Mouse (Mus musculus) intestine, embryonic 14.5 days (tissue): ENCODE data around the gene Mef2c. TPM values are rescaled to one million over a fixed set of nuclear protein-coding genes. Genes with fewer than 3 reads are reported as not detected.

Experiments
- ATAC-seq: fragments of 200-750 bp; cut with Nextera tagmentation; replicated peaks from 2 replicates; pipeline ENCODE4 v1.8.0; 2017; ENCODE audit warnings: low read depth, moderate number of reproducible peaks, moderate TSS enrichment, moderate library complexity; ENCODE audit not compliant: low FRiP score, low TSS enrichment
- DNase-seq: peaks from one replicate; pipeline ENCODE4 v3.0.0-alpha.2; 2018; ENCODE audit warnings: low spot score
- H3K27ac ChIP-seq: fragments of 300-500 bp; sonication (generic); 2 replicates; pipeline ENCODE4 v1.5.1; 2014; ENCODE audit warnings: low read depth, mild to moderate bottlenecking, control low read depth
- H3K27me3 ChIP-seq: fragments of 300-500 bp; sonication (generic); replicated peaks from 2 replicates; pipeline ENCODE4 v1.6.1; 2014; ENCODE audit warnings: low read length, control low read depth; ENCODE audit not compliant: control insufficient read depth, insufficient read depth
- H3K36me3 ChIP-seq: fragments of 300-500 bp; sonication (generic); 2 replicates; pipeline ENCODE4 v1.6.1; 2014; ENCODE audit warnings: low read length, control low read depth; ENCODE audit not compliant: control insufficient read depth, insufficient read depth
- H3K4me1 ChIP-seq: fragments of 300-500 bp; sonication (generic); replicated peaks from 2 replicates; pipeline ENCODE4 v1.6.1; 2014; ENCODE audit warnings: low read length, control low read depth, mixed read lengths; ENCODE audit not compliant: control insufficient read depth, insufficient read depth
- H3K4me2 ChIP-seq: fragments of 300-500 bp; sonication (generic); 2 replicates; pipeline ENCODE4 v1.6.1; 2014; ENCODE audit warnings: low read length
- H3K4me3 ChIP-seq: fragments of 300-500 bp; sonication (generic); 2 replicates; pipeline ENCODE4 v1.5.1; 2014; ENCODE audit warnings: low read depth, low read length, control low read depth, mixed read lengths
- H3K9ac ChIP-seq: fragments of 300-500 bp; sonication (generic); 2 replicates; pipeline ENCODE4 v1.6.1; 2014; ENCODE audit warnings: mild to moderate bottlenecking, low read length
- H3K9me3 ChIP-seq: fragments of 300-500 bp; sonication (generic); 2 replicates; pipeline ENCODE4 v1.6.1; 2016; ENCODE audit warnings: low read length, control low read depth; ENCODE audit not compliant: control insufficient read depth
- WGBS: fragments of 180-500 bp; shearing (Covaris S2); extraction: QIAGEN DNeasy Blood & Tissue Kit; methylation state at CpG from one replicate; pipeline ENCODE4 v1.1.7; 2014; 5-methylcytosine and 5-hydroxymethylcytosine counted together
- polyA plus RNA-seq: library from polyadenylated mRNA; unstranded; fragments of >200 nt; fragmentation: Nextera tagmentation; extraction: Ambion mirVana; gene quantifications from 2 replicates; pipeline ENCODE4 v1.2.1, GENCODE M21; 2014

The Mef2c gene
- polyA plus RNA-seq, 1 experiment from 2014 or later: 42.8 TPM

DNA sequence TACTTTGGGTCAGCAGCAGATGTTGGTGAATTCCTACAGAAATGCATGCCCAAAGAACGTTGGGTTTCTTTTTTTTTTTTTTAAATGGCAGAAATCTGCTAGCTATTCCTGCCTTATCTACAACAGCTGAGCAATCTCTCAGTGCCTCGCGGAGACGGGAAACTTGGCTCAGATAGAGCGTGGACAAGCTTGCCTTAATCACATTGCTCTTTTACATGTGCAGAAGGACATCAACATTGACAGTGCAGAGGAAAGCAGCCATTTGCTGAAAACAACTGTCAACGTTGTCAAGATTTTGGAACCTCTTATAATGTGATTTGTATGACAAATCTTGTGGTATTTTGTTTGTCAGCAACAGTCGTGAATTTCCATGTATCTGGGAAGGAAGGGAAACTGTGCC is 22.5 kb upstream of the Mef2c start:
- DNase-seq (no peak), ATAC-seq (no peak)
- Histone ChIP-seq H3K9me3 (no peaks in the 10 kb centered on the region), H3K4me1 (no peaks in the 10 kb centered on the region), H3K36me3 (no peaks in the 10 kb centered on the region), H3K27me3 (no peaks in the 10 kb centered on the region), H3K4me3 (no peak overlapping the region), H3K9ac (no peak overlapping the region), H3K27ac (no peak overlapping the region), H3K4me2 (no peak overlapping the region)
- WGBS: 69% methylated on average over 7 of the region's 7 CpGs

DNA sequence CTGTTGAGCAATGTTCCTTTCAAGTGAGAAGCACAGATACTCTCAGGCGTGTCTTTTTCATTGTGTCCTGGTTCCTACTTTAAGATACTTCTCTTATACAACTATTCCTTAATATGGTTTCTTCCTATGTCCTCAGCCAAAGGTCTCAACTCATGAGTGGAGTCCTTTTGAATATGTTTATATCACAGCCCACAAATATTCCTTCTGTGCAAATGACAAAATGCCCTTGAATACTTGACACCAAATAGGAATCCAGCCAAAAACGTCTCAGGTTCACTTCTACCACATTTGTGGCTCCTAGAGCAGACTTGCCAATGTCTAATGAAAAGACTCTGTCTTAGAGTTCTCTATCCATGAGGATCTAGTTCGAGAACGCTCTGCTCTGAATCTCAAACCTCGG is 21.7 kb upstream of the Mef2c start:
- ATAC-seq (no peak), DNase-seq (no peak)
- WGBS: 78% methylated on average over 5 of the region's 5 CpGs

DNA sequence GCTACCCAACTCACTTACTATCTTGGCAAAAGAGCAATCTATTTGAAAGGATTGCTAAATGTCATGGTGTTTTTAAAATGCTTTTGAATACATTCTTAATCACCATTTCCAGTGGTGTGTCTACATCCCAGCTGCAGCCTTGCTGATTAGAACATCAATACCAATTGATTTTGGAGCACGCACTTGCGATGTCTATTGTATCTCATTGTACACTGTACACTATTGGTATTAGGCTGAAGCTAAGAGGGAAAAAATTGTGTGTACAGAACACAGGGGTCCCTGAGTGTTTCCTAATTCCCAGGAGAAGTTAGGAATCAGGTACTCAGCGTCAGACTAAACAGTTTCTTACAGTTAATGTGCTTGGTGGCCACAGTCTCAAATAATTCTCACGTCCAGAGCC is 19.6 kb upstream of the Mef2c start:
- Histone ChIP-seq H3K4me2 (no peak overlapping the region), H3K4me1 (no peaks in the 10 kb centered on the region), H3K9ac (no peak overlapping the region), H3K27ac (no peak overlapping the region), H3K9me3 (no peaks in the 10 kb centered on the region), H3K36me3 (no peaks in the 10 kb centered on the region), H3K4me3 (no peak overlapping the region), H3K27me3 (no peaks in the 10 kb centered on the region)
- ATAC-seq (no peak), DNase-seq (no peak)
- WGBS: 91% methylated on average over 4 of the region's 4 CpGs

More for the DNA sequence above, 21.7 kb upstream of the Mef2c start:
- H3K27me3 ChIP-seq: no peaks in the 10 kb centered on the region
- H3K9me3 ChIP-seq: no peaks in the 10 kb centered on the region
- no peak overlapping the region for H3K27ac ChIP-seq
- H3K4me1 ChIP-seq: no peaks in the 10 kb centered on the region
- no peak overlapping the region for H3K4me3 ChIP-seq
- H3K4me2 ChIP-seq: no peak overlapping the region
- no peak overlapping the region for H3K9ac ChIP-seq
- no peaks in the 10 kb centered on the region for H3K36me3 ChIP-seq

DNA sequence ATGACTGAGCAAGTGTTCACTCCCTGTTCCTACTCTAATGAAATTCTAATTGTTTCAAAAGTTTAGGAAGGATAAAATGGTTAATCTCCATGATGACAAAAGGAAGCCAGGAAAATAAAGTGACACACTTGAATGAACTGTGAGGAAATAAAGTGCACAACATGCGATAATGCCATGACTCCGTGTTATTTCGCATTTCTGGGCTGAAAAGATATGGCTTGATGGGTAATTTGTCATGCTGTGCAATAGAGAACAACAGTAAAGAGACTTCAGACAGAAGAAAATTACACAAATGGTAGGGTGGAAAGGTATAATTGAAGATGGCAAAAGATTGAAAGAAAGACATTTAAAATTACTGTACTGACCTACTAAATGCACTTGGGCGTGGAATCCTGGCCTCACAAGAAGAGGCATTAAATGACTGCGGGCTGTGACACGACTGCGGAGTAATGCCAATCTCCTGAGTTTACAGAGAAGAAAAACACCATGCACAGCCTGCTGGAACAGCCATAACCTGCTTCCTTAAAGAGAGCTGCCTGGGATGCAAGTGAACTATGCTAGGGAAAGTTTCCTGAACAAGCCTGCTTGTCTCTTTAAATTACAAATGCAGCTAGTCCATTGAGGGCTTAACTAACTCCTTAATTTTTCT is 19.0 kb upstream of the Mef2c start:
- Histone ChIP-seq H3K9me3 (no peaks in the 10 kb centered on the region), H3K9ac (no peak overlapping the region), H3K4me1 (no peaks in the 10 kb centered on the region), H3K4me2 (no peak overlapping the region), H3K4me3 (no peak overlapping the region), H3K36me3 (no peaks in the 10 kb centered on the region), H3K27ac (no peak overlapping the region), H3K27me3 (no peaks in the 10 kb centered on the region)
- DNase-seq: no peak
- WGBS: 82% methylated on average over 7 of the region's 7 CpGs
- ATAC-seq: no peak

DNA sequence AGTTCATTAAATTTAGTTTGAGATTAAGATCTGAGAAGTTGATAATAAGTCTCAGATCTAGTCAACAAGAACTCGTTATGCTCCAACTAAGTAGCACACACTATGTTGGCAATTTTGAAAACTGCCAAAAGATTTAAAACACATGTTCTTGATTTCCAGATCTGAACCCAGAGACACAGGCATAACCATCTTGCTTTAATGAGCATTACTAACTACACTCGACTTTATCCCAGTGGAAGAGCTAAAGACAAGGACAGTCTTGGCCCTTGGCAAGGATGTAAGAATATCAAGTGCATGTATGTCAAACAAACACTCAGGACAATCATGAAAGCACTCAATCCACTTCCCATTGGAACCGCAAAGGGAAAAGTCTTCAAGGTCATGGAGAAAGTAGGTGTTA is 11.8 kb upstream of the Mef2c start:
- WGBS: 80% methylated on average over 3 of the region's 3 CpGs
- Histone ChIP-seq H3K4me1 (no peaks in the 10 kb centered on the region), H3K9me3 (no peaks in the 10 kb centered on the region), H3K27ac (no peak overlapping the region), H3K4me2 (no peak overlapping the region), H3K27me3 (no peaks in the 10 kb centered on the region), H3K36me3 (no peaks in the 10 kb centered on the region), H3K4me3 (no peak overlapping the region), H3K9ac (no peak overlapping the region)
- ATAC-seq (no peak), DNase-seq (no peak)

DNA sequence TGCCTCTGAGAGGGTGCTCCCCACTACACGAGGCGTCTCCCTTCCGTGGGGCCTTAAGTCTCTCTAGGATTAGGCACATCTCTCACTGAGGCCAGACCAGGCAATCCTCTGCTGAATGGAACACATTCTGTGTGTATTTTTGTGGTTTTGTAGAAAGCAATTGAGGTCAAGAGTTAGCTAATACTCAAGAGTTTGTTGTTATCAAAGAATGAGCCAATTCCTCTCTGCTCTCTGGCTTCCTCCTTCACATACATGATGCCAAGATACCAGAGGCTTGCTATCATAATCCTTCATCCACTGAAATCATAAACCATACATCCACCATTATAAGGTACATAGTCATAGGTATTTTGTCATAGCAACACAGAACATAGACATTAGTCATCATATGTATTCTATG is 6.1 kb upstream of the Mef2c start:
- WGBS: 87% methylated on average over 3 of the region's 3 CpGs
- H3K27ac ChIP-seq: no peak overlapping the region
- no peak overlapping the region for H3K4me2 ChIP-seq
- no peaks in the 10 kb centered on the region for H3K9me3 ChIP-seq
- no peaks in the 10 kb centered on the region for H3K4me1 ChIP-seq
- H3K27me3 ChIP-seq: no peaks in the 10 kb centered on the region
- H3K4me3 ChIP-seq: no peak overlapping the region
- H3K9ac ChIP-seq: no peak overlapping the region
- no peak for DNase-seq
- no peak for ATAC-seq
- H3K36me3 ChIP-seq: no peaks in the 10 kb centered on the region

DNA sequence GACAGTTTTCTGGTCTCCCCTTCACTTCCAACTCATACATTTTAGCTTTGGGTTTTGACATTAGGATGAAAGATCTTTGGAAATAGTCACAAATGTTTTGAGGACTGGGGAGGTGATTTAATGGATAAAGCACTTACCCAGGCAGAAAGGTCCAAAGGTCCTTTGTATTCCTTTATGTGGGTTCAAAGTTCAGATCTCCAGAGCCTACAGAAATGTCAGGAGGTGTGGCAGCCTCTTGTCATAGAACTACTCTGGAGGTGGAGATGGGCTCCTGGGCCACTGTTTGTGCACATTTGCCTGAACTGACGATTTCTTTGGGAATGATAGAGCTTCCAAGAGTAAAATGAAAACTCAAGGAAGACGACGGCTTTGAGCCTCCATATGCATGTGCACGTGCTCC is 4.3 kb upstream of the Mef2c start:
- Histone ChIP-seq H3K9ac (no peak overlapping the region), H3K4me3 (no peak overlapping the region), H3K4me1 (no peaks in the 10 kb centered on the region), H3K36me3 (no peaks in the 10 kb centered on the region), H3K9me3 (no peaks in the 10 kb centered on the region), H3K27me3 (no peaks in the 10 kb centered on the region), H3K4me2 (no peak overlapping the region), H3K27ac (no peak overlapping the region)
- no peak for DNase-seq
- WGBS: 67% methylated on average over 4 of the region's 4 CpGs
- no peak for ATAC-seq

DNA sequence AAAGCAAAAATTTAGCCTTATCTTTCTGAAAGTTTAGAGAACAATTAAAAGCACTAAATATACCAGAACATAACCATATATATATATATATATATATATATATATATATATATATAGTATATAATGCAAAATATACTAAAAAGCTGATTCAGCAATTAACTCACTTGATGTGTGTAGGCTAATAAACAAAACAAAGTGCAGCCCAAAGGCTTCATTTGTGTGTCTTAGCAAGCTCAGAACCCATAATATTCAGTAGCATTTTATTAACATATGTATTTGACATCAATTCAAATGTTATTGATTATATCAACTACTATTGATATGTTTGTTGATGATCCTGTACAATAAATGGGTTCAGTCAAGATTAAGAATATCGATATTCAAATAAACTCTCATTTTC is 3.9 kb downstream of the Mef2c start:
- 84% methylated on average over 1 of the region's 1 CpGs for WGBS
- Histone ChIP-seq H3K4me3 (no peak overlapping the region), H3K27me3 (no peaks in the 10 kb centered on the region), H3K9ac (no peak overlapping the region), H3K36me3 (no peaks in the 10 kb centered on the region), H3K9me3 (no peaks in the 10 kb centered on the region), H3K27ac (no peak overlapping the region), H3K4me1 (no peaks in the 10 kb centered on the region), H3K4me2 (no peak overlapping the region)
- no peak for DNase-seq
- ATAC-seq: no peak

DNA sequence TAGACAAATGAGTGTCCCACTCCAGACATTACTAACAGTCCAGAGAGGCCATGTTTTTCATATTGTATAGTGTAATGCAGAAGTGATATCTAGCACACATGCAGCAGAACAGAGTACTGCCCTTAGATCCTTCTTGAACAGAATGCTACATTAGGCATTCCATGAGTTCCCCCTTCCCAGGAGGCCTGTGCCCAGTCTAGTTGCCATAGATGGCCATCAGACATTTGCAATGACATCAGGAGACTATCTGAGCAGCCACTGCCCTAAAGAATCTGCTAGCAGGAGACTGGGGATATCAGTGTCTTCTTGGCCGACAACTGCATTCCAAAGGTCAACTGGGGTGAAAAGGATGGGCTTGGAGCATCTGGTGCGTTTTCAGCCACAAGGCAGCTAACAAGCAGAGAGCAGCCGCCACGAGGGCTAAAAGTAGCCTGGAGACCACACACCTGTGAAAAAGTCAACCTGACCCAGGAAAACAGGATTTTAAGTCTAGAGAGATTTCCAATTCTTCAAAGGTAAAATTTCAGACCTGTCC is 11.2 kb downstream of the Mef2c start:
- Histone ChIP-seq H3K9ac (no peak overlapping the region), H3K4me3 (no peak overlapping the region), H3K4me1 (no peaks in the 10 kb centered on the region), H3K36me3 (no peaks in the 10 kb centered on the region), H3K9me3 (no peaks in the 10 kb centered on the region), H3K4me2 (no peak overlapping the region), H3K27ac (no peak overlapping the region), H3K27me3 (no peaks in the 10 kb centered on the region)
- WGBS: 46% methylated on average over 4 of the region's 4 CpGs
- DNase-seq: no peak
- no peak for ATAC-seq
